Comparison of ENCODE assay signal across 8 mouse cellular contexts in the genomic region with DNA sequence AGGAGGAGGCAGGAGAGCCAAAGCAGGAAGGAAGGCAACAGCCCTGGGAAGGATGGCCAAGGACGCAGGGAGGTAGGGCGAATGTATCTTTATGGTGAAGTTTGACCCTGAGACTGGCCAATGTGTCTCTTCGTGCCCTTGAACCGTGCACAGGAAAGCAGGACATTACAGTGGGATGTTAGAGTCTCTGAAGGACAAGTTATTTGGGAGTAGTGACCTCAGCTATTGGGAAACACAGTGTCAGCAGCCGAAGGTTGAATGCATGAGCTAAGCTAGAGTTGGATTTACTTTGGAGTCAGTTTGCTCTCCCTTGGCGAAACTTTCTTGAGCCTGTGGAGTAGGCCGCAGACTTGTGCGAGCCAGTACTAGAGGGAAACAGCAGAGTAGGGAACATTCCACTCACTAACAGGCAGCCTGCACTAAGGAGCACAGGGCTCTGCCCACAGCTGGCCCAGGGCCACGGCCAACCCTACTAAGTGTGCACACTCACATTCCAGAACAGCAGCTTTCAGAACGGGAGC. TPM values are rescaled to one million over a fixed set of nuclear protein-coding genes. Genes with fewer than 3 reads are reported as not detected.
DNase-seq lines count a peak whose midpoint lies in the region; ATAC-seq and TF ChIP-seq lines count a peak whose summit lies in the region.

No protein-coding gene starts in this region.

- H3K4me3 ChIP-seq in liver, adult 2 months (ENCODE audit: insufficient read depth, low read depth, low read length), result peak overlapping the region; percentile 22
- no peak overlapping the region for H3K4me3 ChIP-seq in liver, embryonic 11.5 days (ENCODE audit: low read depth, low read length)
- H3K4me3 ChIP-seq in stomach, embryonic 15.5 days (replicated peaks), result no peak overlapping the region

- intact Hi-C loops in gastrocnemius, postnatal 14 days (cut with DNase I; ENCODE audit: low total_unique reads), result no loop called here

- H3K27me3 ChIP-seq in liver, adult 2 months (ENCODE audit: control insufficient read depth, insufficient read depth, low read length), result no peaks in the 10 kb centered on the region
- no peaks in the 10 kb centered on the region for H3K27me3 ChIP-seq in liver, embryonic 11.5 days (replicated peaks; ENCODE audit: control insufficient read depth, insufficient read depth, low read length)
- H3K27me3 ChIP-seq in stomach, embryonic 15.5 days (replicated peaks), result no peaks in the 10 kb centered on the region

- peak overlapping the region; percentile 50 for H3K9ac ChIP-seq in liver, adult 2 months (ENCODE audit: low read depth, low read length)
- no peak overlapping the region for H3K9ac ChIP-seq in liver, embryonic 11.5 days (ENCODE audit: low read depth, low read length)
- H3K9ac ChIP-seq in stomach, embryonic 15.5 days, result no peak overlapping the region

- peak; percentile 94 for DNase-seq in liver, adult 2 months (ENCODE audit: extremely low read depth, low read depth, low spot score)
- no peak for DNase-seq in liver, embryonic 11.5 days (ENCODE audit: low spot score)
- peak; percentile 49 for DNase-seq in gastrocnemius, postnatal 14 days
- DNase-seq in kidney, postnatal 10 days, result peak; percentile 76
- DNase-seq in cerebellum, adult 11-12 months, result no peak
- no peak for DNase-seq in right cerebral cortex, postnatal 14 days

- no peak for ATAC-seq in liver, embryonic 11.5 days (replicated peaks; ENCODE audit: low FRiP score)
- ATAC-seq in stomach, embryonic 15.5 days (ENCODE audit: insufficient read depth, low FRiP score, low read depth), result peak; percentile 50; the same call in 1 of the 2 replicates
- ATAC-seq in granulocyte monocyte progenitor cell, adult 5-6 weeks (replicated peaks; ENCODE audit: poor library complexity, severe bottlenecking), result no peak

- H3K36me3 ChIP-seq in liver, adult 2 months (ENCODE audit: control insufficient read depth, insufficient read depth, low read length), result peaks cover 25% of the 10 kb centered on the region
- H3K36me3 ChIP-seq in liver, embryonic 11.5 days (ENCODE audit: control insufficient read depth, insufficient read depth, low read length), result peaks cover 41% of the 10 kb centered on the region
- peaks cover 43% of the 10 kb centered on the region for H3K36me3 ChIP-seq in stomach, embryonic 15.5 days

- H3K4me2 ChIP-seq in liver, embryonic 11.5 days, result no peak overlapping the region
- H3K4me2 ChIP-seq in stomach, embryonic 15.5 days, result no peak overlapping the region

- H3K9me3 ChIP-seq in liver, embryonic 11.5 days (ENCODE audit: control insufficient read depth, low read length), result no peaks in the 10 kb centered on the region
- H3K9me3 ChIP-seq in stomach, embryonic 15.5 days, result no peaks in the 10 kb centered on the region

- no peak for TF ChIP-seq POLR2A in liver, adult 2 months (IDR thresholded peaks at IDR 0.05; ENCODE audit: extremely low read depth, insufficient read depth, low read length)

- no peak for TF ChIP-seq CTCF in liver, adult 2 months (IDR thresholded peaks at IDR 0.05; ENCODE audit: low read depth, low read length)

- H3K4me1 ChIP-seq in liver, adult 2 months (ENCODE audit: control insufficient read depth, insufficient read depth, low read length), result peaks cover 25% of the 10 kb centered on the region
- 0 out of 2 replicates have a peak, but pooled peaks cover 4% of the 10 kb centered on the region for H3K4me1 ChIP-seq in liver, embryonic 11.5 days (replicated peaks; ENCODE audit: control insufficient read depth, insufficient read depth, low read length)
- no peaks in the 10 kb centered on the region for H3K4me1 ChIP-seq in stomach, embryonic 15.5 days

- WGBS in liver, adult 2 months, result 28% methylated on average over 10 of the region's 10 CpGs
- whole genome bisulfite sequencing in liver, embryonic 11.5 days, result 88% methylated on average over 10 of the region's 10 CpGs
- WGBS in stomach, embryonic 15.5 days, result 80% methylated on average over 10 of the region's 10 CpGs

- peak overlapping the region; percentile 79 for H3K27ac ChIP-seq in liver, adult 2 months (replicated peaks; ENCODE audit: insufficient read depth, low read depth, low read length)
- H3K27ac ChIP-seq in liver, embryonic 11.5 days (ENCODE audit: low read depth, low read length), result no peak overlapping the region
- no peak overlapping the region; the same call in 1 of the 2 replicates for H3K27ac ChIP-seq in stomach, embryonic 15.5 days

- H3K79me2 ChIP-seq in liver, adult 2 months (ENCODE audit: control insufficient read depth, insufficient read depth, low read length), result no peaks in the 10 kb centered on the region

RNA-seq across cellular contexts. Expression of gene Rab14, which starts 29.5 kb away (rescaled TPM):
- 109 and 112 TPM in 2 replicates for total RNA-seq in liver, adult 2 months (2014; rRNA removed)
- 246 and 305 TPM in 2 replicates for polyA plus RNA-seq in liver, adult 2 months (2012; rRNA removed)
- 192 and 201 TPM in 2 replicates for polyA plus RNA-seq in liver, embryonic 11.5 days (2014; fragmentation: Nextera tagmentation; extraction: Ambion mirVana)
- 10 to 100 TPM; 76.7 to 79.5 TPM for total RNA-seq in gastrocnemius, postnatal 14 days (2021)
- polyA plus RNA-seq in stomach, embryonic 15.5 days (2015; fragmentation: Nextera tagmentation; extraction: Ambion mirVana), result 283 and 304 TPM in 2 replicates
- total RNA-seq in granulocyte monocyte progenitor cell, adult 5-6 weeks (2014; fragmentation: Nextera tagmentation), result 102 and 118 TPM in 2 replicates
- total RNA-seq in granulocyte monocyte progenitor cell, adult 5-6 weeks (2017), result 102 and 136 TPM in 2 replicates

Comparison
In these comparisons a context has a peak if more than half of its experiments do, and no peak if none do; other contexts are left out.
1. DNase-seq: peak in liver, adult 2 months (single experiment), gastrocnemius, postnatal 14 days (single experiment) and kidney, postnatal 10 days (single experiment); none in liver, embryonic 11.5 days (single experiment), cerebellum, adult 11-12 months (single experiment) and right cerebral cortex, postnatal 14 days (single experiment).